Mouse (Mus musculus) brain, embryonic 14.5 days (tissue): Measurements from ENCODE around the gene Ptcd2.

Experiments
- CTCF ChIP-seq: fragments of 200-500 bp; IDR thresholded peaks from 2 replicates; pipeline ENCODE4 v1.5.1; 2012; ENCODE audit warnings: inconsistent platforms, mild to moderate bottlenecking, moderate library complexity, borderline replicate concordance; ENCODE audit not compliant: insufficient read depth, insufficient read length; ENCODE audit errors: extremely low read depth
- POLR2A ChIP-seq: fragments of 200-500 bp; IDR thresholded peaks from 2 replicates; pipeline ENCODE4 v1.6.1; 2012; ENCODE audit warnings: mild to moderate bottlenecking, inconsistent platforms, borderline replicate concordance; ENCODE audit not compliant: poor library complexity, insufficient read depth, insufficient read length, severe bottlenecking; ENCODE audit errors: extremely low read depth

DNA sequence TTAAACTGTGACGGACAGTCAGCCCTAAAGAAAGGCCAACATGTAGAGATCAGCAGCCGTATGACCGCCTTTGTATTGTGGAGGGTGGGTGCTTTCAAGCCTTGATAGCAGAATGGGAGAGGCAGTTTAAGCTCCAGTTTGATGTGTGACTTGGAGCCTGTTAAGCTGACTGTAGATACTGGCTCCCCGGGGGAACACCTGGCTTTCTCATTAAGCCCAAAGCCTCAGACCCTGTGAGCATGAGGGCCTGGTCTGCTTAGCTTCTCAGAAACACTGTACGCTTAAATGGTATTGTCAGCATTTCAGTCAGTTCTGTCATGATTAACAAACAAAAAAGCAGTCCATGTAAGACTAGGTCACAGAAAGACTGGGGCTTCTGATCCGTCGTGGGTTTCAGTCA lies 29.2 kb upstream of the Ptcd2 start:
- TF ChIP-seq CTCF, result no peak
- no peak for TF ChIP-seq POLR2A
